Mouse (Mus musculus) G1E (cell line): ENCODE data around the gene Efcab8. TPM values are rescaled to one million over a fixed set of nuclear protein-coding genes. Genes with fewer than 3 reads are reported as not detected.

Source experiments
- polyA plus RNA-seq: library from polyadenylated mRNA; stranded (reverse); fragments of >175 nt; gene quantifications from 2 replicates; pipeline ENCODE4 v1.2.3, GENCODE M21; 2012
- total RNA-seq, 2 experiments: library from RNA; stranded (forward) in 1 of 2; stranded (reverse) in 1 of 2; fragments of 200-1000 nt in 1 of 2; fragments of >200 nt in 1 of 2; fragmentation: Nextera tagmentation in 1 of 2; gene quantifications; 2 replicates each; pipeline ENCODE4 v1.2.3; 2014 to 2017

Efcab8 gene
- total and polyA plus RNA-seq, 3 experiments, result 0.44 TPM; not detected in 2

Other genes with a start within 250 kb of the Efcab8 start
- 39.2 and 45.3 TPM in 2 replicates for gene Nol4l, start 250.0 kb upstream of the Efcab8 start, total RNA-seq (2014; fragmentation: Nextera tagmentation)
- gene Nol4l, start 250.0 kb upstream of the Efcab8 start, total RNA-seq (2017), result 13.5 and 13.9 TPM in 2 replicates
- 19.8 and 23.4 TPM in 2 replicates for gene Nol4l, start 250.0 kb upstream of the Efcab8 start, polyA plus RNA-seq
- gene Commd7, start 147.2 kb upstream of the Efcab8 start, total RNA-seq (2014; fragmentation: Nextera tagmentation), result 19.1 and 20.9 TPM in 2 replicates
- 30.9 and 34.7 TPM in 2 replicates for gene Commd7, start 147.2 kb upstream of the Efcab8 start, total RNA-seq (2017)
- 26.5 and 29.7 TPM in 2 replicates for gene Commd7, start 147.2 kb upstream of the Efcab8 start, polyA plus RNA-seq
- 17.5 and 18.9 TPM in 2 replicates for gene Dnmt3b, start 130.5 kb upstream of the Efcab8 start, total RNA-seq (2014; fragmentation: Nextera tagmentation)
- 10.3 and 11.2 TPM in 2 replicates for gene Dnmt3b, start 130.5 kb upstream of the Efcab8 start, total RNA-seq (2017)
- gene Dnmt3b, start 130.5 kb upstream of the Efcab8 start, polyA plus RNA-seq, result 27.9 and 32.5 TPM in 2 replicates
- not detected in 2 replicates for gene Dnmt3c, start 83.3 kb upstream of the Efcab8 start, total RNA-seq (2014; fragmentation: Nextera tagmentation)
- gene Dnmt3c, start 83.3 kb upstream of the Efcab8 start, total RNA-seq (2017), result not detected in 2 replicates
- gene Dnmt3c, start 83.3 kb upstream of the Efcab8 start, polyA plus RNA-seq, result 0.02 TPM in 1 of 2 replicates, not detected in the other
- gene Mapre1, start 38.7 kb upstream of the Efcab8 start, total RNA-seq (2014; fragmentation: Nextera tagmentation), result 89.8 and 98.7 TPM in 2 replicates
- 193 and 221 TPM in 2 replicates for gene Mapre1, start 38.7 kb upstream of the Efcab8 start, total RNA-seq (2017)
- 2.4 and 3.5 TPM in 2 replicates for gene Mapre1, start 38.7 kb upstream of the Efcab8 start, polyA plus RNA-seq
- gene Sun5, start 91.2 kb downstream of the Efcab8 start, total RNA-seq (2014; fragmentation: Nextera tagmentation), result not detected in 2 replicates
- not detected in 2 replicates for gene Sun5, start 91.2 kb downstream of the Efcab8 start, total RNA-seq (2017)
- not detected in 2 replicates for gene Sun5, start 91.2 kb downstream of the Efcab8 start, polyA plus RNA-seq
- gene Bpifb2, start 95.1 kb downstream of the Efcab8 start, total RNA-seq (2014; fragmentation: Nextera tagmentation), result not detected in 2 replicates
- not detected in 2 replicates for gene Bpifb2, start 95.1 kb downstream of the Efcab8 start, total RNA-seq (2017)
- not detected in 2 replicates for gene Bpifb2, start 95.1 kb downstream of the Efcab8 start, polyA plus RNA-seq
- not detected in 2 replicates for gene Bpifb6, start 120.5 kb downstream of the Efcab8 start, total RNA-seq (2014; fragmentation: Nextera tagmentation)
- not detected in 2 replicates for gene Bpifb6, start 120.5 kb downstream of the Efcab8 start, total RNA-seq (2017)
- not detected in 2 replicates for gene Bpifb6, start 120.5 kb downstream of the Efcab8 start, polyA plus RNA-seq
- not detected in 2 replicates for gene Bpifb3, start 138.3 kb downstream of the Efcab8 start, total RNA-seq (2014; fragmentation: Nextera tagmentation)
- gene Bpifb3, start 138.3 kb downstream of the Efcab8 start, total RNA-seq (2017), result not detected in 2 replicates
- not detected in 2 replicates for gene Bpifb3, start 138.3 kb downstream of the Efcab8 start, polyA plus RNA-seq
- not detected in 2 replicates for gene Bpifb4, start 158.3 kb downstream of the Efcab8 start, total RNA-seq (2014; fragmentation: Nextera tagmentation)
- gene Bpifb4, start 158.3 kb downstream of the Efcab8 start, total RNA-seq (2017), result not detected in 2 replicates
- not detected in 2 replicates for gene Bpifb4, start 158.3 kb downstream of the Efcab8 start, polyA plus RNA-seq
- gene Bpifa6, start 195.0 kb downstream of the Efcab8 start, total RNA-seq (2014; fragmentation: Nextera tagmentation), result not detected in 2 replicates
- not detected in 2 replicates for gene Bpifa6, start 195.0 kb downstream of the Efcab8 start, total RNA-seq (2017)
- not detected in 2 replicates for gene Bpifa6, start 195.0 kb downstream of the Efcab8 start, polyA plus RNA-seq
- gene Bpifa2, start 228.3 kb downstream of the Efcab8 start, total RNA-seq (2014; fragmentation: Nextera tagmentation), result not detected in 2 replicates
- 0.49 TPM in 1 of 2 replicates, not detected in the other for gene Bpifa2, start 228.3 kb downstream of the Efcab8 start, total RNA-seq (2017)
- not detected in 2 replicates for gene Bpifa2, start 228.3 kb downstream of the Efcab8 start, polyA plus RNA-seq